Mouse (Mus musculus) testis, adult 2 months (tissue): Measurements from ENCODE around the gene Gzmc.
"Not testable (repeated sequence)": the region's sequence is repeated elsewhere in the genome, so short reads cannot be mapped to it uniquely, and the experiment has no call there.

Experiments
- CTCF ChIP-seq: fragments of 200-500 bp; IDR thresholded peaks from 2 replicates; pipeline ENCODE4 v1.5.1; 2012; ENCODE audit warnings: low read depth, mild to moderate bottlenecking, inconsistent platforms, low read length, moderate library complexity; ENCODE audit not compliant: control insufficient read depth, insufficient read depth, insufficient replicate concordance
- POLR2A ChIP-seq: fragments of 200-500 bp; IDR thresholded peaks from 2 replicates; pipeline ENCODE4 v1.6.1; 2012; ENCODE audit warnings: low read depth, mild to moderate bottlenecking, inconsistent platforms, low read length, moderate library complexity; ENCODE audit not compliant: control insufficient read depth

DNA sequence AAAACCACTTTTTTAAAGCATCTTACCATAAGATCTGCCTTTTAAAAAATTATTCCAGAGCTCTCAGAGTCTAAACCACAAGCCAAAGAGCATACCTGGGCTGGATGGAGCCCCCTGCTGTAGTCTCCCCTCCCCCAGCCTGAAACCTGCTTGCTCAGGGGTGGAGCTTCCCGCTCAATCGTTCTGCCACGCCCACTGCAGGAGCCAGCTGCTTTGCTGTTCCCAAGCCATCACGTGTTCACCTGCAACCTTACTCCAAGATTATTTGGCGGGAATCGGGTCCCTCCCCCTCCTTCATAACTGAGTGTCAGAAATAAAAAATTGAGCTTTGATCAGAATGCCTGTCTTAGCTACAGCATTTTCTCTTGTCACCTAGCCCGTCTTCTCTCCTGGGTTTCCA is 44.2 kb upstream of the Gzmc start:
- TF ChIP-seq CTCF, POLR2A: not testable (repeated sequence)
